Mouse (Mus musculus): ENCODE data around the gene Ccar1.
"Not testable (repeated sequence)": the region's sequence is repeated elsewhere in the genome, so short reads cannot be mapped to it uniquely, and the experiment has no call there.

Gene Ccar1

GRCm38 (mm10) chr10:62792177-62793090 is at the start of gene Ccar1:
Gene Ccar1 (minus strand): TSS chr10:62792286.
- peak; percentile 98 for DNase-seq (ENCODE audit: low spot score in 2 of 2)

GRCm38 (mm10) chr10:62840687-62841086 is 48.6 kb upstream of the Ccar1 start:
- no peak for DNase-seq (ENCODE audit: low spot score in 2 of 2)

- no peak for DNase-seq (ENCODE audit: low spot score in 2 of 2)
These were observed 45.9 kb upstream of the Ccar1 start for GRCm38 (mm10) chr10:62837987-62838386.

GRCm38 (mm10) chr10:62832783-62833182 is 40.7 kb upstream of the Ccar1 start:
- DNase-seq (ENCODE audit: low spot score in 2 of 2): no peak

GRCm38 (mm10) chr10:62831546-62831945 is 39.5 kb upstream of the Ccar1 start:
- DNase-seq (ENCODE audit: low spot score in 2 of 2): no peak

- no peak for DNase-seq (ENCODE audit: low spot score in 2 of 2)
These were observed 32.4 kb upstream of the Ccar1 start for GRCm38 (mm10) chr10:62824474-62824873.

GRCm38 (mm10) chr10:62823431-62823830 is 31.3 kb upstream of the Ccar1 start:
- DNase-seq (ENCODE audit: low spot score in 2 of 2): no peak

GRCm38 (mm10) chr10:62810010-62810409 is 17.9 kb upstream of the Ccar1 start:
- DNase-seq (ENCODE audit: low spot score in 2 of 2): no peak

GRCm38 (mm10) chr10:62808766-62809165 is 16.7 kb upstream of the Ccar1 start:
- DNase-seq (ENCODE audit: low spot score in 2 of 2): no peak

- no peak for DNase-seq (ENCODE audit: low spot score in 2 of 2)
These were observed 16.2 kb upstream of the Ccar1 start for GRCm38 (mm10) chr10:62808316-62808715.

GRCm38 (mm10) chr10:62804106-62804505 is 12.0 kb upstream of the Ccar1 start:
- DNase-seq (ENCODE audit: low spot score in 2 of 2): no peak

GRCm38 (mm10) chr10:62803296-62803695 is 11.2 kb upstream of the Ccar1 start:
- DNase-seq (ENCODE audit: low spot score in 2 of 2): no peak

GRCm38 (mm10) chr10:62794221-62794620 is 2.1 kb upstream of the Ccar1 start:
- no peak for DNase-seq (ENCODE audit: low spot score in 2 of 2)

GRCm38 (mm10) chr10:62793091-62793453 is 986 bp upstream of the Ccar1 start:
- DNase-seq (ENCODE audit: low spot score in 2 of 2): no peak

GRCm38 (mm10) chr10:62791251-62792176 is 572 bp downstream of the Ccar1 start:
- peak in 1 of 2 experiments; percentile 40 for DNase-seq (ENCODE audit: low spot score in 2 of 2)

- DNase-seq (ENCODE audit: low spot score in 2 of 2): not testable (repeated sequence)
These were observed 10.3 kb downstream of the Ccar1 start for GRCm38 (mm10) chr10:62781776-62782175.

- no peak for DNase-seq (ENCODE audit: low spot score in 2 of 2)
These were observed 41.3 kb downstream of the Ccar1 start for GRCm38 (mm10) chr10:62750781-62751180.

GRCm38 (mm10) chr10:62739961-62740737 is 51.9 kb downstream of the Ccar1 start:
- DNase-seq (ENCODE audit: low spot score in 2 of 2): no peak

- DNase-seq (ENCODE audit: low spot score in 2 of 2): no peak
These were observed 55.0 kb downstream of the Ccar1 start for GRCm38 (mm10) chr10:62736965-62737688.

GRCm38 (mm10) chr10:62730826-62731225 is 61.3 kb downstream of the Ccar1 start:
- no peak for DNase-seq (ENCODE audit: low spot score in 2 of 2)
